Mouse (Mus musculus) G1E (cell line): ENCODE results near the gene Pak6. TPM values are rescaled to one million over a fixed set of nuclear protein-coding genes. Genes with fewer than 3 reads are reported as not detected.

Experiments
- ATAC-seq: 2 replicates; pipeline ENCODE4 v1.8.0; 2016; ENCODE audit warnings: mild to moderate bottlenecking; ENCODE audit not compliant: insufficient number of reproducible peaks, poor library complexity, low FRiP score, severe bottlenecking; ENCODE audit errors: extremely low read depth
- DNase-seq: peaks from one replicate; pipeline ENCODE4 v3.0.0; 2012; ENCODE audit warnings: low spot score
- H3K27me3 ChIP-seq: 2 replicates; pipeline ENCODE4 v1.6.1; 2012; ENCODE audit warnings: mild to moderate bottlenecking, low read length, inconsistent platforms; ENCODE audit not compliant: insufficient read depth
- H3K36me3 ChIP-seq: replicated peaks from 2 replicates; pipeline ENCODE3; 2012; ENCODE audit warnings: mild to moderate bottlenecking, inconsistent platforms
- H3K4me1 ChIP-seq: 2 replicates; pipeline ENCODE4 v1.6.1; 2012; ENCODE audit warnings: low read depth, low read length, inconsistent platforms, mixed read lengths; ENCODE audit not compliant: insufficient read depth
- H3K4me3 ChIP-seq: 2 replicates; pipeline ENCODE4 v1.5.1; 2012; ENCODE audit warnings: low read depth, mild to moderate bottlenecking, inconsistent platforms, low read length, moderate library complexity, mixed read lengths
- H3K9me3 ChIP-seq: replicated peaks from 2 replicates; pipeline ENCODE4 v1.6.1; 2012; ENCODE audit warnings: inconsistent platforms
- CTCF ChIP-seq: IDR thresholded peaks from 2 replicates; pipeline ENCODE4 v1.5.1; 2012; ENCODE audit warnings: low read depth, low read length, inconsistent platforms, mixed read lengths
- GATA1 ChIP-seq: IDR thresholded peaks from 2 replicates; pipeline ENCODE4 v1.6.1; 2012; ENCODE audit warnings: borderline replicate concordance, low read length, inconsistent platforms, mixed read lengths
- GATA2 ChIP-seq: IDR thresholded peaks from 2 replicates; pipeline ENCODE4 v1.6.1; 2012; ENCODE audit warnings: low read depth, low read length, inconsistent platforms, borderline replicate concordance
- POLR2AphosphoS5 ChIP-seq: IDR thresholded peaks from 2 replicates; pipeline ENCODE4 v1.6.1; 2012; ENCODE audit warnings: low read depth, low read length, inconsistent platforms; ENCODE audit not compliant: insufficient replicate concordance
- TAL1 ChIP-seq: conservative IDR thresholded peaks from 2 replicates; pipeline ENCODE4 v1.6.1; 2012; ENCODE audit warnings: low read depth, low read length, inconsistent platforms, mixed read lengths
- polyA plus RNA-seq: library from polyadenylated mRNA; stranded (reverse); fragments of >175 nt; gene quantifications from 2 replicates; pipeline ENCODE4 v1.2.3, GENCODE M21; 2012
- total RNA-seq, 2 experiments: library from RNA; stranded (forward) in 1 of 2; stranded (reverse) in 1 of 2; fragments of 200-1000 nt in 1 of 2; fragments of >200 nt in 1 of 2; fragmentation: Nextera tagmentation in 1 of 2; gene quantifications; 2 replicates each; pipeline ENCODE4 v1.2.3; 2014 to 2017

Pak6 gene
- total and polyA plus RNA-seq, 3 experiments: 6.2 to 28.0 (median 7.9) TPM

DNA sequence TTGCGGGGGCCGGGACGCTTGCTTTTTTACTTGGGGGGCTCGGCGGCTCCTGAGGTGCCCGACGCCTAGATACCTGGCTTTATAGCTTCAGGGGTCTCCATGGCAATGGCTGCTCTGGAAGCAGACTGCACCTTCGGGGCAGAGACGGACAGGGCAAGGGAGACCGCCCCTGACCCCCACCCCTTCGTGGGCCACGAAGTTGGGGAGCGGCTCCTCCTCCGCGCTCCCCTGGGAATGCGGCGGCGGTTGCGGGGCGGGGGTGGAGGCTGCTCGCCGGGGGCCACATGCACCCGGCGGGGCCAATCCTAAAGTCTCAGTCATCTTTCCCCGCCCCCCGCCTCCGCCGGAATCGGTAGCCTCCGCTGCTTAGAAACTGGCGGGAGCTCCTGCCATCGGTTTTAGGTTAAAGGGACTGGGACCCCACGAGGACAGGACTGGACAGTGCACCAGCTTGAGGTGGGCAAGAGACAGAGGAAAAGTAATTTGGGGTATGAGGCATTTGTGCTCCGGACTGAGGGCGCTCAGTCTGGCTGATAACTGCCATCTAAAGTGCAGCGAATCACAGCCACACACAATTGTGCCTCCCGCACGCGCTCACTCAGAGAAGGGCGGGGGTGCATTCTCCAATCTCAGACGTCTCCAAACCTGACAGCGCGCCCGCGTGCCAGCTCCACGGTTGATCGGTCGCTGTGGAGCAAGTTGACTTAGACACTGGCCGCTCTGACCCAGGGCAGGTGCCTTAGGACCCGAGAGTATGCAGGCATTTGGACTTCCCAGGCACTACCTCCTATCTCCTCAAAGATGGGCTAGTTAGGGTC, 41.0 kb downstream of the Pak6 start, which contains the start of gene Ankrd63:
TSS of gene Ankrd63 (minus strand) at position 51 of the 818 bp plus-strand sequence.
- Histone ChIP-seq H3K27me3 (peaks cover 89% of the 10 kb centered on the region), H3K9me3 (peaks cover 16% of the 10 kb centered on the region), H3K4me3 (peak within 1 kb of the TSS; percentile 51; the same call in 1 of the 2 replicates), H3K36me3 (no peaks in the 10 kb centered on the region), H3K4me1 (peaks cover 22% of the 10 kb centered on the region)
- no peak for TF ChIP-seq GATA2
- TF ChIP-seq GATA1: no peak
- TF ChIP-seq TAL1: no peak
- TF ChIP-seq POLR2AphosphoS5: no peak
- no peak for TF ChIP-seq CTCF
- ATAC-seq (no peak), DNase-seq (no peak)

DNA sequence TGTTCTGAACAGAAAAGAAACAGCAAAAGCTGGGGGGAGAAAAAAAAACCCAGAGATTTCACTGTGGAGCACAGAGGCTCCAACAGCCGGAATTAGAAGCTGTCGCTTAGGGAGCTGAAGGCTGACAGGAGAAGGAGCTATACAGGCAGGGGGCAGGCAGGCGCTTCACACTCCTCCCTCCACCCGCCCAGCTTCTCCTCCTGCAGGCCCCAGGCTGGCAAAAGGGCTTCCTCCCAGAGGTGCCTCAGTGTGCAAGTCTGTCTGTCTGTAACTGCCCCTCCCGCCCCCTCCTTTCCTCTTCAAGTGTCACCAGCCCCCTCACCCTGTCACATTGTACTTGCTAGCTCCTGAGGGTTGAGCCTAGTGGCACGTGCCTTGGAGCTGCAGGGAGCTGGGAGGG, 43.3 kb downstream of the Pak6 start:
- DNase-seq (no peak), ATAC-seq (0 out of 2 replicates have a peak, but pooled peaks have one; percentile 8)
- TF ChIP-seq POLR2AphosphoS5: no peak
- no peak for TF ChIP-seq GATA1
- no peak for TF ChIP-seq CTCF
- TF ChIP-seq TAL1: no peak
- Histone ChIP-seq H3K4me1 (peaks cover 13% of the 10 kb centered on the region), H3K36me3 (no peaks in the 10 kb centered on the region), H3K9me3 (peaks cover 16% of the 10 kb centered on the region), H3K4me3 (no peak overlapping the region), H3K27me3 (peaks cover 99% of the 10 kb centered on the region)

DNA sequence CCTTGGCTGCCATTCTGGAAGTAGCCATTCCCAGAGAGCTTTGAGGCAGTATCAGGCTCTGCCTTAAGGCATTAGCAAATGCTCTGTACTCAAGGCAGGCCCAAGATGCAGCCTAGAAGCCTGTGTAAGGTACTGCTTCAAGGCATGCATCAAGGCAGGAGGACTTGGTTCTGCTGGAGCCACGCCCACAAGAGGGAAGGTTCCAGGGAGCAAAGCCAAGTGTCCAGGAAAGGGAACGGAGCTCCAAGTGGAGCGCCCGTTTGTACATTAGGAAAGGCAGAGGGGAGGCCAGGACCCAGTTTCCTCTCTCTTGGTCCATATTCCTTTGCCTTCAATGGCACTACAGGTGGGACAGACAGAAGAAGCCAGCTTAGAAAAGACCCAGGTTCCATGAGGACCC, 45.4 kb downstream of the Pak6 start:
- TF ChIP-seq GATA1 (no peak), POLR2AphosphoS5 (no peak), CTCF (no peak), TAL1 (no peak), GATA2 (no peak)
- DNase-seq (no peak), ATAC-seq (no peak)
- no peaks in the 10 kb centered on the region for H3K36me3 ChIP-seq
- no peak overlapping the region for H3K4me3 ChIP-seq
- H3K9me3 ChIP-seq: peaks cover 2% of the 10 kb centered on the region
- H3K27me3 ChIP-seq: peaks cover 90% of the 10 kb centered on the region
- peaks cover 2% of the 10 kb centered on the region for H3K4me1 ChIP-seq

DNA sequence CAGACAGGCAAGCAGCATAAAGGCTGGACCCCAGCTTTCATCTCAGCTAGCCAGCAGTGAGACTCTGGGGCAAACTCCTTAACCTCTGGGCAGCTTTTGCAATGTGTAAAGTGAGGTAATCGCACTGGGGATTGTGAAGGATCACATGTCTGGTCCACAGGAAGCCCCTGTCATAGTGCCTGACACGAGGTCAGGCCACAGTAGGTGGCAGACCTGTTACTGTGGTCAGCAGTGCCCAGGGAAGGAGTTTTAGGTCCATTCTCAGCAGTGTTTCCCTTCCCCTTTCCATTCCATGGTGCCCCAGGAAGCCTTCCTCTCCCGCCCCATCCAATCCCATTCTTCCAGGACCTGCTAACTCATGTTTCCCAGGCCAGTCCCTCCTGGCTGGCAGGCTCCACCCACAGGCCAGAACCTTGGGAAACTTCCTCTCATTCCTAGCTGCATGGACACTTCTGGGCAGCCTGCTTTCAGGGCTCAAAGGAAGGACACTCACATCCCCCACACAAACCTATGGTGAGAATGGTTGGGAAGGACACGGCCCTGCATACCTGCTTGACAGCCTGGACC, 46.6 kb downstream of the Pak6 start:
- DNase-seq: no peak

DNA sequence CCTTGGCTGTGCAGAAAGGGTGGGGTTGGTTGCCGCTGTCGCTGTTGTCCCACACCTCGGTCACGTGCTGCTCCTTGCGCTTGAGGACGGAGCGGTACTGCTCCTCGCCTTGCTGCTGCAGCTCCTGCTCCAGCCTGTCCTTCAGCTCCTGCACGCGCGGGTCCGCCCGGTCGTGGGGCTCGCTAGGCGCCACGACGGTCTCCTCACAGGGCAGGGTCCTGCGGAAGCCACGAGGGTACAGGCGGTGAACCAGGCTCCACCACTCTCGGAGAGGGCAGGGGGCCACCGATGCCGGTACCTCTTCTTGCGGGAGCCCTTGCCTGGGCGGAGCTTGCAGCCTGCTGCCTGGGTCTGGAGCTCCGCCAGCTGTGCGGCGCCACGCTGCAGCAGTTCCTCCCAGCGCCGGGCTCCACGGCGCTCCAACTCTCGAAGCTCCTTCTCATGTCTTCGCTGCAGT, 48.0 kb downstream of the Pak6 start:
- no peak for ATAC-seq
- no peaks in the 10 kb centered on the region for H3K4me1 ChIP-seq
- H3K9me3 ChIP-seq: no peaks in the 10 kb centered on the region; the same call in 1 of the 2 replicates
- no peak for DNase-seq
- H3K4me3 ChIP-seq: no peak overlapping the region
- no peaks in the 10 kb centered on the region for H3K36me3 ChIP-seq
- TF ChIP-seq TAL1 (no peak), GATA1 (no peak), POLR2AphosphoS5 (no peak), GATA2 (no peak), CTCF (no peak)
- H3K27me3 ChIP-seq: peaks cover 88% of the 10 kb centered on the region

More for the DNA sequence above, 46.6 kb downstream of the Pak6 start:
- no peak for ATAC-seq
- no peak for TF ChIP-seq POLR2AphosphoS5
- no peak for TF ChIP-seq CTCF
- no peak for TF ChIP-seq TAL1
- no peak for TF ChIP-seq GATA1
- TF ChIP-seq GATA2: no peak
- Histone ChIP-seq H3K36me3 (no peaks in the 10 kb centered on the region), H3K4me3 (no peak overlapping the region), H3K4me1 (no peaks in the 10 kb centered on the region), H3K9me3 (no peaks in the 10 kb centered on the region; the same call in 1 of the 2 replicates), H3K27me3 (peaks cover 88% of the 10 kb centered on the region)

DNA sequence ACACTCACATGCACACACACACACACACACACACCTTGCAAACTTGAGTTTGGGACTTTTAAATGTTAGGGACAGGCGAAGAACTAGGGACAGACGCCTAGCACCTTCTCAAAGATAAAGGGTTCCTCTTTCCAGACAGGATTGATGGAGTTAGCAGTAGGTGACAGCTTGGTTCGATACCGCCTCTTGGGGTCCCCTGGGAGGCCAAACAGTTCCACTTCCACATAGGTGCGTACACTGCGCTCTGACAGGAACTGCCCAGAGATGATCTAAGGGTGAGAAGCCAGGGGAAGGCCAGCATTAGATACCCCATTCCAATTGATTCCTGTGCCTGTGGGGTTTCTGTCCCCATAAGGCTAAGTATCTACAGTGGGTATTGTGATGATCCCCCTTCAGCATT, 50.5 kb downstream of the Pak6 start:
- peaks cover 87% of the 10 kb centered on the region for H3K27me3 ChIP-seq
- H3K4me3 ChIP-seq: no peak overlapping the region
- no peak for DNase-seq
- H3K36me3 ChIP-seq: no peaks in the 10 kb centered on the region
- no peaks in the 10 kb centered on the region; the same call in 1 of the 2 replicates for H3K9me3 ChIP-seq
- H3K4me1 ChIP-seq: no peaks in the 10 kb centered on the region
- no peak for TF ChIP-seq TAL1
- TF ChIP-seq CTCF: no peak
- TF ChIP-seq POLR2AphosphoS5: no peak
- TF ChIP-seq GATA1: no peak
- TF ChIP-seq GATA2: no peak
- no peak for ATAC-seq
